Mouse (Mus musculus): Measurements from ENCODE around the gene Gm9936. TPM values are rescaled to one million over a fixed set of nuclear protein-coding genes. Genes with fewer than 3 reads are reported as not detected.

The Gm9936 gene
- 0.22 and 0.31 TPM in 2 replicates for polyA plus RNA-seq (2014; fragmentation: Nextera tagmentation; extraction: Ambion mirVana)

DNA sequence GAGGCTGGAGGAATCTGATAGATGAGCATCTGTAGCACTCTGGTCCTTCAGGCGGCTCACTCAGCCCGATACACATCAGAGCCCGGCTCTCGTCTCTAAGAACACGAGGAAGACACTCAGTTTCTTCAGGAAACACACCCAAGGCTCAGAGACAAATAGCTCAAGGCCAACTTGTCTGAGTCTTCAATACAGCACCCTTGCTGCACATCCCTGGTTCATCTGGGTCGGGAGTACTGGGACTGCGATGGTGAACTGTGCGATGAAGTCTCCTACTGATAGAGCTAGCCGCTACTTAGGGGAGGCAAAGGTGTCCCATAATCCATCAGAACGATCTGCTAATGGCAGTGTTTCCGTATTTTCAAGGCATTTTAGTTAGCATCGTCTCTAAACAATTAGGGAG is at the start of gene Gm9936:
Gene Gm9936, minus strand, starts transcription at position 101 of the 400 bp plus-strand sequence.
- H3K9ac ChIP-seq (ENCODE audit: low read depth, low read length) = peak within 1 kb of the TSS; percentile 26; the same call in 1 of the 2 replicates
- WGBS = 84% methylated on average over 12 of the region's 12 CpGs

DNA sequence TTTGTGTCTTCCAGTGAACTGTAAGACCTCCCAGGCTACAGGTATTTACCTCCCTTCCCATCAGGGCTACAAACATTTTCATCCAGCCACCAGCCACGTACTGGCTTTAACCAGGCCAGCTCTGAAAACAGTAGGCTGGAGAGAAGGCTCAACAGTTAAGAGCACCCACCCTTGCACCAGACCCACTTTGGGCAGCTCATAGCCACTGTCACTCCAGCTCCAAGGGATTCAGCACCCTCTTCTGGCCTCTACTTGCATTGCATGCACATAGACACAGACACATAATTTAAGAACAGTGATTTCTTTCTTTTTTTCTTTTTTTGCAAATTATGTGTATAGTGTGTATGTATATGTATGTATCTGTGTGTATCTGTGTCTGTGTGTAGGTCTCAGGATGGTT is 43.9 kb upstream of the Gm9936 start:
- Histone ChIP-seq H3K9ac (ENCODE audit: low read depth, low read length) (no peak overlapping the region), H3K4me3 (ENCODE audit: low read depth, low read length) (no peak overlapping the region), H3K4me2 (ENCODE audit: low read depth, low read length) (no peak overlapping the region), H3K27ac (replicated peaks; ENCODE audit: low read depth, low read length) (no peak overlapping the region), H3K9me3 (ENCODE audit: control insufficient read depth, low read length) (no peaks in the 10 kb centered on the region), H3K36me3 (ENCODE audit: control insufficient read depth, insufficient read depth, low read length) (no peaks in the 10 kb centered on the region), H3K4me1 (ENCODE audit: control insufficient read depth, insufficient read depth, low read length) (peaks cover 3% of the 10 kb centered on the region; the same call in 1 of the 2 replicates), H3K27me3 (replicated peaks; ENCODE audit: control insufficient read depth, insufficient read depth, low read length) (no peaks in the 10 kb centered on the region)
- ATAC-seq (ENCODE audit: low read depth) (no peak), DNase-seq (ENCODE audit: low spot score) (peak; percentile 51)
- 27% methylated on average over 1 of the region's 1 CpGs for WGBS

More for the DNA sequence above, at the start of gene Gm9936:
- H3K4me1 ChIP-seq (ENCODE audit: control insufficient read depth, insufficient read depth, low read length) = no peaks in the 10 kb centered on the region
- H3K36me3 ChIP-seq (ENCODE audit: control insufficient read depth, insufficient read depth, low read length) = no peaks in the 10 kb centered on the region
- peak within 1 kb of the TSS; percentile 57 for H3K4me2 ChIP-seq (ENCODE audit: low read depth, low read length)
- DNase-seq (ENCODE audit: low spot score) (no peak), ATAC-seq (ENCODE audit: low read depth) (no peak)
- H3K27ac ChIP-seq (replicated peaks; ENCODE audit: low read depth, low read length) = no peak within 1 kb of the TSS
- no peaks in the 10 kb centered on the region for H3K27me3 ChIP-seq (replicated peaks; ENCODE audit: control insufficient read depth, insufficient read depth, low read length)
- no peaks in the 10 kb centered on the region for H3K9me3 ChIP-seq (ENCODE audit: control insufficient read depth, low read length)
- H3K4me3 ChIP-seq (ENCODE audit: low read depth, low read length) = peak within 1 kb of the TSS; percentile 26

DNA sequence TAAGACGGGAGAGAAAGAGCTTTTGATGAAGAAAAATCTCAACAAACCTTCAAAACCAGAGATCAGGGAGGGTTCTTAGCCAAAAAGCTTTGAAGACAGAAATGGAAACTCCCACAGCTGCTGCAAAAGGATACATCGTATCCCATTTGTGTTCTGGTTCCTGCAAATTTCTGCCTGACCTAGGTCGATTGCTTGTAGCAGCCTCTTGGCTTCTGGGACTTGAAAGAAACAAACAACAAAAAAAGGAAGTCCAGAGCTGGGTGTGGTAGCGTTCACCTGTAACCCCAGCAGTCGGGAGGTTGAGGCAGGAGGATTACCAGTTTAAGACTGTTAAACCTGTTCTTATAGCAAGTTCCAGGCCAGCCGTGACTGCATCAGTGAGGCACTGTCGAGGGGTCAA is 40.4 kb upstream of the Gm9936 start:
- Histone ChIP-seq H3K4me2 (ENCODE audit: low read depth, low read length) (no peak overlapping the region), H3K27ac (replicated peaks; ENCODE audit: low read depth, low read length) (no peak overlapping the region), H3K36me3 (ENCODE audit: control insufficient read depth, insufficient read depth, low read length) (no peaks in the 10 kb centered on the region), H3K4me1 (ENCODE audit: control insufficient read depth, insufficient read depth, low read length) (peaks cover 9% of the 10 kb centered on the region), H3K27me3 (replicated peaks; ENCODE audit: control insufficient read depth, insufficient read depth, low read length) (no peaks in the 10 kb centered on the region), H3K9me3 (ENCODE audit: control insufficient read depth, low read length) (no peaks in the 10 kb centered on the region), H3K9ac (ENCODE audit: low read depth, low read length) (no peak overlapping the region), H3K4me3 (ENCODE audit: low read depth, low read length) (no peak overlapping the region)
- ATAC-seq (ENCODE audit: low read depth) (no peak), DNase-seq (ENCODE audit: low spot score) (no peak)
- WGBS = 66% methylated on average over 7 of the region's 7 CpGs

DNA sequence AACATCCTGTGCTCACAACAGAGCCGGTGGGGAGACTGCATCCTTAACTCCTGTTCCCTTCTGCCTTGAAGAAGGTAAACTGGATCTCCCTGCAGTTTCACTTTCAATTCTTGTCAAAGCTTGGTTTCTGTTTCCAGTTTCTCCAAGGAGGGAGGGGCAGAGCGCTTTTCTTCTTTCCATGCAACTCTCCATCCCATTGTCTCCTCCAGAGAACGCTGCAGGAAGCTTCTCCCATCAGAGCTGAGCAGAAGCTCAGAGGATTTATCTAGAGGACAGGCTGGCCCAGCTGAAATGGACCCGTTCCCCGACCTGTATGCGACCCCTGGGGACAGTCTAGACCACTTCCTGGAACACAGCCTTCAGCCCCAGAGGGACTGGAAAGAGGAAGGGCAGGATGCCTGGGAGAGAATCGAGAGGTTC is 38.9 kb upstream of the Gm9936 start:
- ATAC-seq (ENCODE audit: low read depth) (peak; percentile 33; the same call in 1 of the 2 replicates), DNase-seq (ENCODE audit: low spot score) (peak; percentile 27)
- 3% methylated on average over 7 of the region's 7 CpGs for WGBS
- peak overlapping the region; percentile 34 for H3K9ac ChIP-seq (ENCODE audit: low read depth, low read length)
- no peaks in the 10 kb centered on the region for H3K27me3 ChIP-seq (replicated peaks; ENCODE audit: control insufficient read depth, insufficient read depth, low read length)
- H3K27ac ChIP-seq (replicated peaks; ENCODE audit: low read depth, low read length) = no peak overlapping the region
- peak overlapping the region; percentile 44 for H3K4me2 ChIP-seq (ENCODE audit: low read depth, low read length)
- H3K4me3 ChIP-seq (ENCODE audit: low read depth, low read length) = peak overlapping the region; percentile 23
- peaks cover 9% of the 10 kb centered on the region for H3K4me1 ChIP-seq (ENCODE audit: control insufficient read depth, insufficient read depth, low read length)
- H3K36me3 ChIP-seq (ENCODE audit: control insufficient read depth, insufficient read depth, low read length) = no peaks in the 10 kb centered on the region
- H3K9me3 ChIP-seq (ENCODE audit: control insufficient read depth, low read length) = no peaks in the 10 kb centered on the region

DNA sequence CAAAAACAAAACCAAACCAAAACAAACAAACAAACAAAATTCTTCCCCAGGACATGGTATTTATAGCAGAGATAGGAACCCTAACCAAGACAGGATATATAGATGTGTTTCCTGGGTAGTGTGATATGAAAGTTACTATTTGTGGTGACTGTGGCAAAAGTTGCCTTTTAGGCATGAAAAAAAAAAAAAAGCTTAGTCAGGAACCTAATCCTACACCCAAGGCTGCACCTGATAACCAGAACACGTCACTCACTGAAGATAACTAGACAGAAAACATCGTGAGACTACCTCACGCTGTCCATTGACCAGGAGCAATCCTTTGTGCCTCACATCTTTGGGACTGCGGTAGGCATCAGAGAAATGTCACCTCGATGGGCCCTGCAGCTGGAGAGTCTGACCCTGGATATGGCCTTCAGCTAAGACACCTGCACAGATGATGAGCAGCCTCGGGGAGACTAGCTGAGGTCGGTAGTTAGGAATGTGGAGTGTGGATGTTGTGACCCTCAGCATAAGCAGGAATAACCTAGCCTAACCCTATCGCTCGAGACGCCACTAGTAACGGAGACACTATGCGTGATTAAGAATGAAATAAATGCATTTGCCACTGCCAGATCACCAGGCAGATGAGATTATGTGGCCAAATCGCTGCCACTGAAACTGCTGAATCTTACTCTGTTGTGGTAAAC is 38.3 kb upstream of the Gm9936 start, which contains the start of gene Oasl2:
Gene Oasl2, plus strand, starts transcription at position 249 of the 686 bp plus-strand sequence.
- Histone ChIP-seq H3K4me3 (ENCODE audit: low read depth, low read length) (peak within 1 kb of the TSS; percentile 23), H3K4me2 (ENCODE audit: low read depth, low read length) (peak within 1 kb of the TSS; percentile 44), H3K27me3 (replicated peaks; ENCODE audit: control insufficient read depth, insufficient read depth, low read length) (no peaks in the 10 kb centered on the region), H3K36me3 (ENCODE audit: control insufficient read depth, insufficient read depth, low read length) (no peaks in the 10 kb centered on the region), H3K9ac (ENCODE audit: low read depth, low read length) (peak within 1 kb of the TSS; percentile 34), H3K9me3 (ENCODE audit: control insufficient read depth, low read length) (no peaks in the 10 kb centered on the region), H3K4me1 (ENCODE audit: control insufficient read depth, insufficient read depth, low read length) (peaks cover 9% of the 10 kb centered on the region), H3K27ac (replicated peaks; ENCODE audit: low read depth, low read length) (no peak within 1 kb of the TSS)
- 53% methylated on average over 13 of the region's 13 CpGs for WGBS
- DNase-seq (ENCODE audit: low spot score) = no peak
- ATAC-seq (ENCODE audit: low read depth) = no peak

DNA sequence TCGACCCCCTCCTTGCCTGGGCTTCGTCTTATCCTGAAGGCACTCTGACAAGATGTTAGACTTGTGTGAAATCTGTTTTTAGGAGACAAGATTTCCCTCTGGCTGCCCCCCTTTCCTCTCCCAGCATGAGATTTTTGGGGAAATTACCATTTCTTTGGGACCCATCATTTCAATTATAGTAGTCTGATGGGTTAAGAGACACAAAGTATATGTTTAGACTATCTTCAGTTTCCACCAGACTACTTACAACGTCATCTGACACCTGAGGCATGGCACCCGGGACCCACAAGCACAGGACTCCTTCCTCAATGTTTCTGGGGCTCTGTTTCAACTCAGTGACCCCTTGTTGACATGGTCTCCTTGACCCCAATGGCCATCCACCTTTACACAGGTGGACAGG is 37.1 kb upstream of the Gm9936 start:
- DNase-seq (ENCODE audit: low spot score) (no peak), ATAC-seq (ENCODE audit: low read depth) (no peak)
- Histone ChIP-seq H3K27me3 (replicated peaks; ENCODE audit: control insufficient read depth, insufficient read depth, low read length) (no peaks in the 10 kb centered on the region), H3K9me3 (ENCODE audit: control insufficient read depth, low read length) (no peaks in the 10 kb centered on the region), H3K4me1 (ENCODE audit: control insufficient read depth, insufficient read depth, low read length) (peaks cover 9% of the 10 kb centered on the region), H3K4me2 (ENCODE audit: low read depth, low read length) (no peak overlapping the region), H3K4me3 (ENCODE audit: low read depth, low read length) (no peak overlapping the region), H3K27ac (replicated peaks; ENCODE audit: low read depth, low read length) (no peak overlapping the region), H3K36me3 (ENCODE audit: control insufficient read depth, insufficient read depth, low read length) (no peaks in the 10 kb centered on the region), H3K9ac (ENCODE audit: low read depth, low read length) (no peak overlapping the region)
- WGBS = 77% methylated on average over 4 of the region's 4 CpGs

DNA sequence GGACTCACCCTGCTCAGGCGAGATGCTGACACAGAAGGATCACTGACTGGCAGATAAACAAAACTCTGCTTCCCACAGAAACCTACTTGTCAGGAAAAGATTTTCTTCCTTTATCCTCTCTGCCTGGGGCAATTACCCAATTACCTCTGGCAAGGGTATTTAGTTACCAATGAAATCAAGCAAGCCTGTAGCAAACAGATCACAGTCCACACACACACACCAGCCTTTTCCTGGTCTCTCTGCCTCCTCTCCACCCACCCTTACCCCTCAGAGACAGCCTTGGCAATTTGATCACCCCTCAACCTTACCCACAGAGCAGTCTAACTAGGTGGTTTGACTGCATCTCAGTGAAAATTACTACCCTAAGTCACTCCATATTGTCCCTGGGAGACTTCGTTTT is 30.5 kb upstream of the Gm9936 start:
- H3K9ac ChIP-seq (ENCODE audit: low read depth, low read length) = no peak overlapping the region
- H3K27ac ChIP-seq (replicated peaks; ENCODE audit: low read depth, low read length) = no peak overlapping the region
- H3K4me1 ChIP-seq (ENCODE audit: control insufficient read depth, insufficient read depth, low read length) = no peaks in the 10 kb centered on the region
- H3K9me3 ChIP-seq (ENCODE audit: control insufficient read depth, low read length) = no peaks in the 10 kb centered on the region
- H3K36me3 ChIP-seq (ENCODE audit: control insufficient read depth, insufficient read depth, low read length) = no peaks in the 10 kb centered on the region
- H3K27me3 ChIP-seq (replicated peaks; ENCODE audit: control insufficient read depth, insufficient read depth, low read length) = no peaks in the 10 kb centered on the region
- H3K4me3 ChIP-seq (ENCODE audit: low read depth, low read length) = no peak overlapping the region
- DNase-seq (ENCODE audit: low spot score) (peak; percentile 53), ATAC-seq (ENCODE audit: low read depth) (peak; percentile 82; the same call in 1 of the 2 replicates)
- no peak overlapping the region for H3K4me2 ChIP-seq (ENCODE audit: low read depth, low read length)
- 31% methylated on average over 2 of the region's 2 CpGs for WGBS

DNA sequence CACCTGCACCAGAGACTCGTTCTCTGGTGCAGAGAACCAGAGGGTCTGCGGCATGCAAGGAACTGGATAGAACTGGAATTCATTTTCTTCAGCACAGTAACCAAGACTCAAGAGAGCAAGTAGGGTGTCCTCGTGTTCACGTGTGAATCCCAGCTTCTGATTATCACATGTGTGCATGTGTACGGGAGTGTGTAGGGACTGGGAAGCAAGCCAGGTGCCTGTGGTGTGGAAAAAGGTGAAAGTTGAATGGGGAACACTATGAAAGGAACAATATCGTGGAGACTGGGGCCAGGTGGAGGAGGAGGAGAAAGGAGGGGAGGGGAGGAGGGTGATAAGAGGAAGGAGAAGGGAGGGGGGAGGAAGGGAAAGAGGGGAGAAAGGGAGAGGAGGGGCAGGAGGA is 28.3 kb upstream of the Gm9936 start:
- Histone ChIP-seq H3K4me2 (ENCODE audit: low read depth, low read length) (no peak overlapping the region), H3K27me3 (replicated peaks; ENCODE audit: control insufficient read depth, insufficient read depth, low read length) (no peaks in the 10 kb centered on the region), H3K27ac (replicated peaks; ENCODE audit: low read depth, low read length) (no peak overlapping the region), H3K9me3 (ENCODE audit: control insufficient read depth, low read length) (no peaks in the 10 kb centered on the region), H3K4me3 (ENCODE audit: low read depth, low read length) (no peak overlapping the region), H3K4me1 (ENCODE audit: control insufficient read depth, insufficient read depth, low read length) (no peaks in the 10 kb centered on the region), H3K9ac (ENCODE audit: low read depth, low read length) (no peak overlapping the region), H3K36me3 (ENCODE audit: control insufficient read depth, insufficient read depth, low read length) (no peaks in the 10 kb centered on the region)
- 81% methylated on average over 6 of the region's 6 CpGs for WGBS
- ATAC-seq (ENCODE audit: low read depth) = no peak
- no peak for DNase-seq (ENCODE audit: low spot score)

DNA sequence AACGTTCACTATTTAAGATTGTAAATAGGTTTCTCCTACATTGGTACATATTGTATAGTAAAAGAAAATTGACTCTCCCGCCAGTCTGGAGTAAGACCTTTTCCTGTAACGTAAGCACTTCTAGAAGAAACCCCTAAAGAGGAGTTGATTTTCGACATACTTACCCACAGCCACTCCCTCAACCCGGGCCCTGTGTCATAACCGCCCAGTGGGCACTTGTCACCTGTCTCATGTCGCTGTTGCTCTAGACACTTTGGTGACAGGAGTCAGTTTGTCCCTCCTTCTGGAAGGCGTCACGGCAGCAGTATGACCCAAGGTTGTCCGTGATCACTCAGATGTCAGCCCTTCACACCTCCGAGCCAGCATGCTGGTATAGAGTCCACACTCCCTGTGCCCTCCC is 24.5 kb upstream of the Gm9936 start:
- no peaks in the 10 kb centered on the region for H3K36me3 ChIP-seq (ENCODE audit: control insufficient read depth, insufficient read depth, low read length)
- WGBS = 82% methylated on average over 11 of the region's 11 CpGs
- no peak overlapping the region for H3K4me2 ChIP-seq (ENCODE audit: low read depth, low read length)
- H3K4me1 ChIP-seq (ENCODE audit: control insufficient read depth, insufficient read depth, low read length) = no peaks in the 10 kb centered on the region
- H3K9me3 ChIP-seq (ENCODE audit: control insufficient read depth, low read length) = no peaks in the 10 kb centered on the region
- DNase-seq (ENCODE audit: low spot score) (no peak), ATAC-seq (ENCODE audit: low read depth) (no peak)
- no peak overlapping the region for H3K27ac ChIP-seq (replicated peaks; ENCODE audit: low read depth, low read length)
- no peaks in the 10 kb centered on the region for H3K27me3 ChIP-seq (replicated peaks; ENCODE audit: control insufficient read depth, insufficient read depth, low read length)
- H3K9ac ChIP-seq (ENCODE audit: low read depth, low read length) = no peak overlapping the region
- H3K4me3 ChIP-seq (ENCODE audit: low read depth, low read length) = no peak overlapping the region

Measured in embryonic facial prominence, embryonic 14.5 days (tissue).